Mouse (Mus musculus) heart, postnatal 4 days (tissue): Measurements from ENCODE around the gene Rasl2-9. TPM values are rescaled to one million over a fixed set of nuclear protein-coding genes. Genes with fewer than 3 reads are reported as not detected.
"Not testable (repeated sequence)": the region's sequence is repeated elsewhere in the genome, so short reads cannot be mapped to it uniquely, and the experiment has no call there.

Source experiments
- DNase-seq: peaks from one replicate; pipeline ENCODE4 v3.0.0; 2021
- microRNA-seq, 2 experiments: library from miRNA; unstranded; fragments of <30 nt; microRNA quantifications; one replicate each; pipeline ENCODE4 v1.2.0; 2021 to 2022
- total RNA-seq, 2 experiments: library from RNA; stranded (reverse); gene quantifications; 2 replicates each; pipeline ENCODE4 v1.2.3; 2021

The Rasl2-9 gene
- total RNA-seq, 2 experiments from 2014 or later, result 2.6 to 4.5 TPM

- DNase-seq, result no peak
Observed at GRCm38 (mm10) chr7:5080815-5081214, 44.9 kb downstream of the Rasl2-9 start.

- DNase-seq, result peak; percentile 98
Observed at GRCm38 (mm10) chr7:5080010-5080751, 45.6 kb downstream of the Rasl2-9 start, which contains the start of gene Epn1. TSS of gene Epn1 (plus strand) at chr7:5080235.

- DNase-seq, result not testable (repeated sequence)
Observed at GRCm38 (mm10) chr7:5079365-5080009, 46.3 kb downstream of the Rasl2-9 start.

GRCm38 (mm10) chr7:5076931-5077330, 48.8 kb downstream of the Rasl2-9 start:
- DNase-seq, result no peak

GRCm38 (mm10) chr7:5074984-5075383, 50.8 kb downstream of the Rasl2-9 start:
- DNase-seq, result no peak

Small RNAs within 50 kb of the gene (microRNA-seq; reads per million reads assigned to microRNA genes)
- 0 reads per million in 2 experiments for gene Gm26217

Other genes with a start within 250 kb of the Rasl2-9 start
- gene Isoc2a, start 248.8 kb downstream of the Rasl2-9 start, total RNA-seq, result 10 to 100 TPM; 14.7 to 15.5 TPM
- not detected for gene Gm36210, start 219.4 kb downstream of the Rasl2-9 start, total RNA-seq
- gene Zfp628, start 210.7 kb downstream of the Rasl2-9 start, total RNA-seq, result 10 to 100 TPM; 14.7 to 16.7 TPM
- 1 to 10 TPM; 3.9 to 6.2 TPM for gene Nat14, start 203.9 kb downstream of the Rasl2-9 start, total RNA-seq
- 10 to 100 TPM in 1 of 2 experiments, 1 to 10 TPM in 1; 8.7 to 11.1 TPM for gene Ssc5d, start 200.2 kb downstream of the Rasl2-9 start, total RNA-seq
- 10 to 100 TPM; 10.6 TPM for gene Sbk2, start 161.5 kb downstream of the Rasl2-9 start, total RNA-seq
- gene Sbk3, start 154.8 kb downstream of the Rasl2-9 start, total RNA-seq, result 10 to 100 TPM; 21.0 to 24.3 TPM
- 10 to 100 TPM; 28.4 to 38.0 TPM for gene Zfp579, start 129.8 kb downstream of the Rasl2-9 start, total RNA-seq
- gene Zfp524, start 111.5 kb downstream of the Rasl2-9 start, total RNA-seq, result 1 to 10 TPM; 6.0 to 6.4 TPM
- gene Fiz1, start 111.3 kb downstream of the Rasl2-9 start, total RNA-seq, result 10 to 100 TPM; 26.4 to 26.9 TPM
- gene Gm44973, start 110.5 kb downstream of the Rasl2-9 start, total RNA-seq, result not detected
- 10 to 100 TPM; 26.0 to 26.6 TPM for gene Zfp865, start 105.6 kb downstream of the Rasl2-9 start, total RNA-seq
- under 1 TPM in 1 of 2 experiments, not detected in 1; 0.61 TPM for gene Ccdc106, start 105.4 kb downstream of the Rasl2-9 start, total RNA-seq
- under 1 TPM in 1 of 2 experiments, not detected in 1; 0.57 TPM for gene 4632433K11Rik, start 91.8 kb downstream of the Rasl2-9 start, total RNA-seq
- 1 to 10 TPM; 5.4 to 6.0 TPM for gene Zfp784, start 87.5 kb downstream of the Rasl2-9 start, total RNA-seq
- 10 to 100 TPM; 12.2 to 13.2 TPM for gene Zfp580, start 74.4 kb downstream of the Rasl2-9 start, total RNA-seq
- gene U2af2, start 63.8 kb downstream of the Rasl2-9 start, total RNA-seq, result 100 to 1,000 TPM; 136 to 145 TPM
- 100 to 1,000 TPM; 171 to 183 TPM for gene Epn1, start 45.7 kb downstream of the Rasl2-9 start, total RNA-seq
- not detected for gene Rfpl4, start 9.0 kb downstream of the Rasl2-9 start, total RNA-seq
- gene Vmn1r55, start 23.7 kb upstream of the Rasl2-9 start, total RNA-seq, result not detected
- not detected for gene Vmn1r56, start 70.8 kb upstream of the Rasl2-9 start, total RNA-seq
- gene Vmn1r57, start 92.5 kb upstream of the Rasl2-9 start, total RNA-seq, result not detected
- not detected for gene Gm5065, start 224.6 kb upstream of the Rasl2-9 start, total RNA-seq
- not detected for gene Nlrp2, start 225.1 kb upstream of the Rasl2-9 start, total RNA-seq